Mouse (Mus musculus) ES-Bruce4 (cell line): ENCODE measurements around the gene Dmac2. TPM values are rescaled to one million over a fixed set of nuclear protein-coding genes. Genes with fewer than 3 reads are reported as not detected.

Experiments
- H3K27ac ChIP-seq: 2 replicates; pipeline ENCODE4 v1.5.1; 2012; ENCODE audit warnings: low read length, inconsistent platforms; ENCODE audit not compliant: insufficient read depth
- H3K27me3 ChIP-seq: 2 replicates; pipeline ENCODE4 v1.6.1; 2012; ENCODE audit warnings: mild to moderate bottlenecking, low read length, inconsistent platforms; ENCODE audit not compliant: control insufficient read depth, poor library complexity, insufficient read depth, severe bottlenecking
- H3K36me3 ChIP-seq: 2 replicates; pipeline ENCODE4 v1.6.1; 2012; ENCODE audit warnings: inconsistent platforms, mild to moderate bottlenecking, low read length, moderate library complexity; ENCODE audit not compliant: control insufficient read depth, poor library complexity, insufficient read depth, severe bottlenecking
- H3K4me1 ChIP-seq: one replicate; pipeline ENCODE4 v1.8.1; 2011; ENCODE audit warnings: low read length; ENCODE audit not compliant: control insufficient read depth, insufficient read depth
- H3K4me3 ChIP-seq: 2 replicates; pipeline ENCODE4 v1.5.1; 2011; ENCODE audit warnings: low read depth, mild to moderate bottlenecking, low read length
- H3K9ac ChIP-seq: 2 replicates; pipeline ENCODE4 v1.6.1; 2012; ENCODE audit warnings: low read depth, mild to moderate bottlenecking, inconsistent platforms; ENCODE audit not compliant: poor library complexity, severe bottlenecking
- H3K9me3 ChIP-seq: replicated peaks from 2 replicates; pipeline ENCODE4 v1.6.1; 2012; ENCODE audit warnings: mild to moderate bottlenecking, low read length, inconsistent platforms; ENCODE audit not compliant: control insufficient read depth, poor library complexity, insufficient read depth, severe bottlenecking
- CTCF ChIP-seq: IDR thresholded peaks from one replicate; pipeline ENCODE4 v1.8.1; 2011; ENCODE audit warnings: low read depth, low read length
- EP300 ChIP-seq: IDR thresholded peaks from 2 replicates; pipeline ENCODE4 v1.6.1; 2011; ENCODE audit warnings: low read depth, low read length; ENCODE audit not compliant: insufficient read depth
- POLR2A ChIP-seq: IDR thresholded peaks from one replicate; pipeline ENCODE4 v1.8.1; 2011; ENCODE audit warnings: low read length; ENCODE audit not compliant: insufficient read depth
- polyA plus RNA-seq: library from polyadenylated mRNA; stranded (reverse); fragments of >200 nt; gene quantifications from 2 replicates; pipeline ENCODE4 v1.2.4, GENCODE M21; 2011; ENCODE audit warnings: low read depth; ENCODE audit not compliant: missing spikeins, insufficient read depth, insufficient read length

Dmac2 gene
- polyA plus RNA-seq, 1 experiment = 33.4 TPM

DNA sequence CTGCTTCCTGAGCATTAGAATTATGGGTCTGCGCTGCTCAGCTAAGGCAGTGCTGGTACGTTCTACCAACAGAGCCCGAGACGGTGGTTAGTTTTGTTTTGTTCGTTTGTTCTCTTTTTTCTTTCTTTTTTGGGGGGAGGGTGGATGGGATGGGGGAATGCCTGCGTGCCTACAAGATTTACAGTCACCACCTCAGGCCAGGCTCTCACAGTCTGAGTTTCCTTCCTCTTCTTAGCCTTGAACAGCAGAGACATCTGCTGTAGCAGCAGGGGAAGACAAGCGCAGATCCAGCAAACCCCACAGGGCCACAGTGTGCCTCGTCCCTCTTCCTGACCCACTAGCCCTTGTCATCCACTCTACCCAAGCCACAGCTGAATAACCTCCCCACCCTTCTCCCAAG is 32.1 kb downstream of the Dmac2 start:
- H3K36me3 ChIP-seq = no peaks in the 10 kb centered on the region
- no peak for TF ChIP-seq POLR2A
- TF ChIP-seq EP300 = no peak
- TF ChIP-seq CTCF = no peak

DNA sequence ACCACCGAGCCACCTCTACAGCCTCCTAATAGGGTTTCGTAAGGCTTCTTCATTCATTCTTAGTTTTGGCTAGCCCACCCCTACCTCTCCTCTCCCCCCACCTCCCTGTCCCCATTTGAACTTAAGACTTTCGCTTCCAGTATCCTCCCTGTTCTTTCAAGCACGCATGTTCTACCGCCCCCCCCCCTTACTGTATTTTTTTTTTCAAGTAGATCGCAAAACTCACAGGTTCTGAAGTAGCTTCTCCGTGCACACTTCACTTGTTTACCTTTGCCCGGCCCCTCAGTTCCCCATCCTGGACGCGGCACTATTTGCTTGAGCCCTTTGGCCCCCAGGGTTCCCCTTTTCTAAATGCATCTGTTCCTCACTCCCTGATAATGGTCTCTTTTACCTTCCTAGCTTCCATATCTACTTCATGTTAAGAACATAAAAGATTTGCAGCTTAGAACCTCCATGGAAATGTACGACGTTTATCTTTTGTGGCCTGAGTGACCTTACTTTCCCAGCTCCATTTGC is 33.1 kb downstream of the Dmac2 start:
- Histone ChIP-seq H3K9ac (no peak overlapping the region), H3K27me3 (no peaks in the 10 kb centered on the region), H3K9me3 (no peaks in the 10 kb centered on the region), H3K36me3 (no peaks in the 10 kb centered on the region), H3K27ac (no peak overlapping the region), H3K4me1 (no peaks in the 10 kb centered on the region), H3K4me3 (no peak overlapping the region)
- TF ChIP-seq CTCF = no peak
- no peak for TF ChIP-seq POLR2A
- TF ChIP-seq EP300 = no peak

More for the DNA sequence above, 32.1 kb downstream of the Dmac2 start:
- Histone ChIP-seq H3K9me3 (no peaks in the 10 kb centered on the region), H3K27ac (no peak overlapping the region), H3K4me3 (no peak overlapping the region), H3K27me3 (no peaks in the 10 kb centered on the region), H3K9ac (no peak overlapping the region), H3K4me1 (no peaks in the 10 kb centered on the region)

DNA sequence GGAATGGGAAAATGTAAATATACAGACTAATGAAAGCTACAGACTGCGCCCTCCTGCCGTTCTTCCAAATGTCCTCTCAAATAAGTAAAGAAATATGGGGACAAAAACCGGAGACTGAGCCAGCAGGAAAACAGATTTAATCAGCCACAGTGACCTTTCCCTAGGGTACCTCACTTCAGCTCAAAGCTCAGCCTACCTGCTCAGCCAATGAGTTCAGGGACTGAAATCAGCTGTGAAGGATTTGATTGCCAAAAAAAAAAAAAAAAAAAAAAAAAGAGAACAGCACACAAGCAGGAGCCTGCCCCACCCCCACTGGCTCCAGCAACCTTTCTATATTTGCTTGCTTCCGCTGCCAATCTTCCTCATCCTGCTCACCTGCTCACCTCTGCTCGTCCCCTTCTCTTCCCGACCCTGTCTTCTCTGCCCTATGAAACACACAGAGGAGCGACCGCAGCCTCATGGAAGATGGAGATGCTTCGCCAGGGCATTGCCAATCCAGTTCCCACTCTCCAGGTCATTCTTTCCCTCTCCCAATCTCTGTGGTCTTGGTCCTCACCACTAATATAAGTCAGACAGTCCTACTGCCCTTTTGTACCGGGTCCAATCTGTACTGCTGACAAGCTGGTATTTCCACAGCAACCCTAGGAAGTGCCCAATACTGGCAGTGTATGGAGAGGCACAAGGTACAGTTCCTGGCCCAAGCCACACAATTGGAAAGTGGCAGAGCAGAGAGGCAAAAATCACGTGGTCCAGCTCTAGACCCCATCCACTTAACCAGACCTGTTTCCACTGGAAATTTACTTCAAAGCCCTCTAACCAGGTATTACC is 36.6 kb downstream of the Dmac2 start:
- Histone ChIP-seq H3K27ac (peak overlapping the region; percentile 70), H3K4me1 (no peaks in the 10 kb centered on the region), H3K9me3 (no peaks in the 10 kb centered on the region), H3K27me3 (no peaks in the 10 kb centered on the region), H3K36me3 (no peaks in the 10 kb centered on the region; the same call in 1 of the 2 replicates), H3K4me3 (no peak overlapping the region), H3K9ac (peak overlapping the region; percentile 21; the same call in 1 of the 2 replicates)
- no peak for TF ChIP-seq CTCF
- TF ChIP-seq POLR2A = no peak
- TF ChIP-seq EP300 = no peak

DNA sequence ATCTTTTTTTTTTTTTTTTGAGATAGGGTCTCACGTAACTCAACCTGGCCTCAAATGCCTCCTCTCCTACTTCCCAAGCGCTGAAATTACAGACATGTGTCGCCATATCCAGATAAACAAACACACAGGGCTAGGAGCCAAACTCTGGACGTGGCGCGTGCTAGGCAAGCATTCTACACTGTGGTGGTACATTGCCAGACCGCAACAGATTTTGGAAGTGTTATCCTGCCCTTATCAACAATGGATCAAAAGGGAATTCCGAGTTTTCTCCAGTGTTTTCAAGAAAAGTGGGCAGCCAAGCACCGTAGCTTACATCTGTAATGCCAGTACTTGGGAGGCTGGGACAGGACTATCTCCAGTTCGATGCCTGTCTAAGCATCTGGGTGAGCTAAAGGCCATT is 38.6 kb downstream of the Dmac2 start:
- H3K27me3 ChIP-seq = no peaks in the 10 kb centered on the region
- no peak for TF ChIP-seq POLR2A
- no peak for TF ChIP-seq EP300
- no peak for TF ChIP-seq CTCF
- H3K9me3 ChIP-seq = no peaks in the 10 kb centered on the region
- H3K4me1 ChIP-seq = no peaks in the 10 kb centered on the region
- no peak overlapping the region for H3K27ac ChIP-seq
- peak overlapping the region; percentile 81 for H3K4me3 ChIP-seq
- peak overlapping the region; percentile 65; the same call in 1 of the 2 replicates for H3K9ac ChIP-seq
- peaks cover 14% of the 10 kb centered on the region for H3K36me3 ChIP-seq

DNA sequence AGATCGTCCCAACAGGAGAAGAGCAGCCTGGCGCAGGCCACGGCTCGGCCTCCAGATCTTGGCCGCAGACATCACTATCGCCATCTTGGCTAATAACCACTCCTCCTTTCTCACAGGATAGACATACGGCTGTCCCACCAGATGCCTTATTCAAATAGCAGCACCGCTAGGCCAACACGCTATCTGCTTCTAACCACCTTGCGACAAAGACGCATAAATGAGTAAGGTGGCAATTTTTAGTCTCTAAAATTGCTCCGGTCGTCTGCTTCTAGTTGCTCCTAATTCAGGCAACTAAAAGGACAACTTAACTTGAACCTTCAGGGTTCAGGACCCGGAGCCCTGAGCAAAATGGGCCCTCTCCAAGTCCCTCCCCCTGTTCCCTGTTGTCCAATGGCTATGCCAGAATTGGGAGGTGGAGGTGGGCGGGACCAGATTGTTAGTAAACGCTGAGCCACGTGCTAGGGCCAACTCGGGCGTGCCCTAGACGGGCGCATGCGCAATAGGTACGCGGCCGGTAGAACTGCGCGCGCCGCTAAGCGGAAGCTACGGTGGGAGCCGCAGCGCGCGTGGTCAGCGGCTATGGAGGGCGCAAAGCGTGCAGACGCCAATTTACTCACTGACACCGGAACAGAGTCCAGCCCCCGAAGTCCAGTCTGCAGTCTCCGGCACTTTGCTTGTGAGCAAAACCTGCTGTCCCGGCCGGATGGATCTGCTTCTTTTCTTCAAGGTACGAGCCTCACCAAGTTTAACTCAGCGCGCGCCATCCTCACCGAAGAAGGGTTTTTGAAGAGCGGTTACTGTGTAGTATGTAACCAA is 39.7 kb downstream of the Dmac2 start, which contains the start of the genes Bckdha and Exosc5:
Bckdha (minus strand) TSS at position 325 of the 816 bp plus-strand sequence.
Exosc5 (plus strand) TSS at position 508 of the 816 bp plus-strand sequence.
- Histone ChIP-seq H3K9me3 (no peaks in the 10 kb centered on the region), H3K36me3 (peaks cover 22% of the 10 kb centered on the region), H3K9ac (peak within 1 kb of the TSS; percentile 65), H3K4me1 (no peaks in the 10 kb centered on the region), H3K27me3 (no peaks in the 10 kb centered on the region), H3K27ac (no peak within 1 kb of the TSS), H3K4me3 (peak within 1 kb of the TSS; percentile 81)
- TF ChIP-seq POLR2A = peak; percentile 46
- no peak for TF ChIP-seq EP300
- TF ChIP-seq CTCF = no peak
